Mouse (Mus musculus) cerebellum, postnatal 4 days (tissue): ENCODE measurements at regions not wholly inside any gene's neighbourhood (a gene's known extent, or its start where the extent isn't known, plus 50 kb on each side); places are given as distances from the start of the nearest gene placed in this dataset.
A peak's percentile ranks its signal among the peaks of the same experiment; 100 is the strongest.

Source experiments
- DNase-seq, 2 experiments: peaks; one replicate each; pipeline ENCODE4 v3.0.0; 2022; ENCODE audit warnings: low spot score in 2 of 2, mixed read lengths in 1 of 2

DNA sequence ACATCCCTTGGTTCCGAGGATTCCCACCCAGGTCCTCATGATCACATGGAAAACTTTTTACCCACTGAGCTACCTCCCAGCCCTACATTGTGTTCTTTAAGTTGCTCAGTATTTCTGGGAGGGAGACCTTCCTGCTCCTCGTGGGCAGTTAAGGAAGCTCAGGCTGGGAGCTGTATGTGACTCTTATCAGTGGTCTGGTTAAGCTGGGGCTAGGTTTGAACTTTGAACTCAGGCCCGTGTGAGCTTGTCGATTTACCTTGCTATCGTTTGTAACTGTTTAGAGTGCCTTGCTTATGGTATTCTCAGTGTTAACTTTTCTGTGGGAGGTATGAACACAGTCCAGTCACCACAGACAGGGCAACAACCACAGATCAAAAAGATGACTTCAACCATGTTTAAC, 68.4 kb upstream of the Tpm1 start:
- no peak for DNase-seq

DNA sequence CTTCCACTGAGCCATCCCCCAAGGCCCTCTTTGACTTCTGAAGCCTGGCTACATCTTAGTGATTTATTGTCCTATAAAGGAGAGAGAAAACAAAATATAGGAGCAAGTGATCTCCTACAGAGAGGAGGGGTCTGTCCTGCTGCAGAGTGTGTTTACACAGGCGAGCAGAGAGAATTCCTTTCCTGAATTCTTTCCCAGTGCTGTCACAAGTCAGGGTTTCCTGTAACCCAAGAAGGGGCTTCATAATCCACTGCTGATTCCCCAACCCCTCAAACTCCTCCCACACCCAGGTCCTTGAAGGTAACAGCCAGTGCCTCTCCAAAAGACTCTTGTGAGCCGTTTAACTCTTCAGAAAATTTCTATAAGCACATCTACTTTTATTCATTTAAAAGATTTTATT, 66.8 kb upstream of the Tpm1 start:
- no peak for DNase-seq

GRCm38 (mm10) chr9:67114099-67114498, 64.9 kb upstream of the Tpm1 start:
- DNase-seq = no peak

DNA sequence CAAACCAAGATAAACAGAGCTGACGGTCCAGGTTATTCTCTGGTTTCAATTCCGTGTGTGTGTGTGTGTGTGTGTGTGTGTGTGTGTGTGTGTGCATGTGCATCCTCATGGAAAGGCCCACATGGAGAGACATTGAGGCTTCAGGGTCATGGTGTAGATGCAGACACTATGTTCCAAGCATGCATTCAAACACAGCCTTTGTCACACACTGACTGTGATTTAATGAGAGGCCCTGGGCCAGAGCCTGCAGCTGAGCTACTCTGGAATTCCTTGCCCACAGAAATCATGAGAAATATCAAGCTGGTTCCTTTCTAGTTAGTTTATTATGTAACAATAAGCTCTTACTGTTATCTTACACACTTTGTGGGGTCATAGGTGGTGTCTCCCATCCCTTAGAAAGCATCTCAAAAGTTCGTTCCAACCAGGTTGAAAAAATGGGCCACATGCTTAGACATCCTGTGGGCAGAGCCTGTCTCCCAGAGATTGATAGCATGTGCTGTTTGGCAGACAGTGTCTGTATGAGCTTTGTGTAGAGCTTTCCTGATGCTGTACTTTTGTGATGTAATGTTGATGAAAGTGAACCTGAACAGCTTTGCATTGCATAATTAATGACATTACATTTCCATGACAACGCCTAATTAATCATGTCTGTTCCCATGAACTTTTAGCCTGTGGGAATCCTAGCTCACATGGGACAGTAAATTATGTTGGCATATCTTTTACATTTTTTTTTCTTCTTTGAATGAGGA, 62.8 kb upstream of the Tpm1 start:
- no peak for DNase-seq

DNA sequence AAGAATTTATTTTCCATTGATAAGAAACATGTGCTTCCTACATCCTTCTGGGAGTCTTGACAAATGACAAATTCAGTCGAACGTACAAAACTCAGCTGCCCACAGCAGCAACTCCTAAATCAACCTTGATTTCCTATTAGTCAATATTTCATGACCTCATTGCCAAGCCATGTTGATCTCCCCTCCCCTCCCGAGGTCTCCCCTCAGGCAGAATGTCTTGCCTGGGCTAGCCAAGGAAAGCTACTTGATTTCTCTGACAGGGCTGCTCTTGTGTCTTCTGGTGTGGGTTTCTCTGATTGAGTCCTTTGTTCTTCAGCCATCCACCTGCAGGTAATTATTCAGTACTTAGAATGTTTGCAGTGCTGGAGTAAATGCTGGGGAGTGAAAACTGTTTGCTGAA, 58.7 kb upstream of the Tpm1 start:
- DNase-seq = peak in 1 of 2 experiments; percentile 7

DNA sequence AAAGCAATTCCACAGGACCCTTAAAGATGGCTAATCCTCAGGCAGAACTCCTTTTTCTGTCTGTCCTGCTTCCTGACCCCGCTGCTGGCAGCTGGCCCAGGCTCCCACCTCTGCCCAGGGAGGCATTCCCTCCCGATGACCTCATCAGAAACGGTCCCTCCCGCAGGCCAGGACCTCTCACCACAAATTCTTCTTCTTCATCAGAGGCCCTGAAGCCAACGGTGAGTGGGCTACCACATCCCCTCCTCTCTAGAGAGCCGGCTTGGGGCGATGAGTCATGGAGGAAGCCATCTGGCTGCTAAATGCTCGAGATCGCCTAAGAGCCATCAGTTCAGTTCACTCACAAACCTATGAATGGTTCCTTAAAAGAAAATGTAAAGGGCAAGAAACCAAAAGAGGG, 56.7 kb upstream of the Tpm1 start:
- no peak for DNase-seq

GRCm38 (mm10) chr9:67105216-67105615, 56.0 kb upstream of the Tpm1 start:
- no peak for DNase-seq

GRCm38 (mm10) chr9:67104616-67105015, 55.4 kb upstream of the Tpm1 start:
- no peak for DNase-seq

DNA sequence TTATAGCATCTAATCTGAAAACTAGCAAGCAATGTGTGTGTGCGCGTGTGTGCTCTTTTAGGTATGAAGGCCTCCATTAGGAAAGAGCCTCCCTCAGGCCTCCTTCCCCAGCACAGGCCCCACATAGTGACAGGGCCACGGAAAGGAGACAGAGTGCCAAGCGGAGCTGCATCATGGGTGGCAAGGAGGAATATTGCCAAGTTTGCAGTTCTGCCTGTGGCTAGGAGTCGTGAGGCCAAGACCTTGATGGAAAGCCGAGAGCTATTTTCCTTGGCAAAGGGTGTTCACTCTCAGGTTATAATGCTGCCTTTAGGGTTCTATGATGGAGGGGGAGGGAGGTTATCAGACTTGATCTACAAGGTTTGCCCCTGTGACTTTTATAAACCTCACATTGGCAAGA, 53.4 kb upstream of the Tpm1 start:
- peak in 1 of 2 experiments; percentile 19 for DNase-seq

DNA sequence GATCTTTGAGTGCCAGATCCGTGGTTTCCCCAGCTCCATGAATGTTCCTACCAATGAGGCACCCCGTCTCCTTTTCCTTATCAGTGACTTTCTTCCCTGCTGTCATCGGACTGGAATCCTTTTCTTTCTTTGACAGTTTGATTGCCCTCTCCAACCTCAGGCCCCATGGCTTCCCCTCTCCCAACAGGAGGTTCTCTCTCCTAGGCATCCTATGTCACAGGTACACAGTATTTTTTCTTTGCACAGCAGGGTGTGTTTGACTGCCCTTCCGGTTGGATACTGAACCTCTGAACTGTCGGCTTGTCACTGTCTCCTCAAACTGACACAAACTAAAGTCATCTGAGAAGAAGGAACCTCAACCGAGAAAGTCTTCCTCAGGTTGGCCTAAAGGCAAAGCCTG, 50.3 kb upstream of the Tpm1 start:
- DNase-seq = no peak
